Mouse (Mus musculus): Measurements from ENCODE around the gene Zfp526.

DNA sequence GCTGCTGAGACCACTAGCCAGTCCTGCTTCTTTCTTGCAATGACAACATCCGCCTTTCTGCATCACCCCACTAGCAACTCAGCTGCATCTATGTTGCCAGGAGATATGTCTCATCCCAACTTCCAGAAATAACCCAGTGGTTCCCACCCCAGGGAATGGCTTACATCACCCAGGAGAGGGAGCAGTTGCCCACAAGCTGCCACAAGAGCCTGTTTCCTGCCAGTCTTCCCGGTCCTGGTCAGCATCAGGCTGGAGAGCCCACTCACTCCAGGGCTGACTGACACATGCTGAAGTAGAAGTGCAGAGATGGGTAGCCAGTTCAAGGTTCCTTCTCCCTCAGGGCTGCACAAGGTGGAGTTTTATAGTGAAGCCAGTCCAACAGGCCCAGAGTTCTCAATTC is 19.8 kb downstream of the Zfp526 start:
- TF ChIP-seq GATA1 (IDR thresholded peaks at IDR 0.05; ENCODE audit: low read length) (no peak), TAL1 (IDR thresholded peaks at IDR 0.05; ENCODE audit: low read length) (no peak)

Data from erythroblast, embryonic 14.5 days (primary cell).